Mouse (Mus musculus): ENCODE measurements at regions not wholly inside any gene's neighbourhood (a gene's known extent, or its start where the extent isn't known, plus 50 kb on each side); places are given as distances from the start of the nearest gene placed in this dataset.

- DNase-seq (ENCODE audit: low spot score in 2 of 2), result no peak
Observed at GRCm38 (mm10) chr8:34380615-34381014, 269.1 kb upstream of the Gm10131 start.

GRCm38 (mm10) chr8:34377154-34377553 is 265.6 kb upstream of the Gm10131 start:
- no peak for DNase-seq (ENCODE audit: low spot score in 2 of 2)

- DNase-seq (ENCODE audit: low spot score in 2 of 2), result no peak
Observed at GRCm38 (mm10) chr8:34374242-34374641, 262.7 kb upstream of the Gm10131 start.

- DNase-seq (ENCODE audit: low spot score in 2 of 2), result no peak
Observed at GRCm38 (mm10) chr8:34372666-34372980, 261.1 kb upstream of the Gm10131 start.

GRCm38 (mm10) chr8:34371973-34372665 is 260.6 kb upstream of the Gm10131 start:
- DNase-seq (ENCODE audit: low spot score in 2 of 2), result no peak

- DNase-seq (ENCODE audit: low spot score in 2 of 2), result no peak
Observed at GRCm38 (mm10) chr8:34371391-34371790, 259.9 kb upstream of the Gm10131 start.

GRCm38 (mm10) chr8:34368556-34368955 is 257.0 kb upstream of the Gm10131 start:
- no peak for DNase-seq (ENCODE audit: low spot score in 2 of 2)

GRCm38 (mm10) chr8:34364446-34365035 is 253.0 kb upstream of the Gm10131 start:
- no peak for DNase-seq (ENCODE audit: low spot score in 2 of 2)

GRCm38 (mm10) chr8:34363679-34364078 is 252.1 kb upstream of the Gm10131 start:
- no peak for DNase-seq (ENCODE audit: low spot score in 2 of 2)

- DNase-seq (ENCODE audit: low spot score in 2 of 2), result no peak
Observed at GRCm38 (mm10) chr8:34363131-34363530, 251.6 kb upstream of the Gm10131 start.

- DNase-seq (ENCODE audit: low spot score in 2 of 2), result no peak
Observed at GRCm38 (mm10) chr8:34361377-34361776, 249.8 kb upstream of the Gm10131 start.

GRCm38 (mm10) chr8:34359776-34360175 is 248.2 kb upstream of the Gm10131 start:
- DNase-seq (ENCODE audit: low spot score in 2 of 2), result no peak

- DNase-seq (ENCODE audit: low spot score in 2 of 2), result no peak
Observed at GRCm38 (mm10) chr8:34355059-34355458, 243.5 kb upstream of the Gm10131 start.

- no peak for DNase-seq (ENCODE audit: low spot score in 2 of 2)
Observed at GRCm38 (mm10) chr8:34353140-34353855, 241.8 kb upstream of the Gm10131 start.

GRCm38 (mm10) chr8:34334851-34335250 is 223.3 kb upstream of the Gm10131 start:
- DNase-seq (ENCODE audit: low spot score in 2 of 2), result no peak

- no peak for DNase-seq (ENCODE audit: low spot score in 2 of 2)
Observed at GRCm38 (mm10) chr8:34331673-34332072, 220.1 kb upstream of the Gm10131 start.

GRCm38 (mm10) chr8:34326614-34326965 is 215.1 kb upstream of the Gm10131 start:
- no peak for DNase-seq (ENCODE audit: low spot score in 2 of 2)

GRCm38 (mm10) chr8:34325841-34326613 is 214.5 kb upstream of the Gm10131 start:
- DNase-seq (ENCODE audit: low spot score in 2 of 2), result no peak

GRCm38 (mm10) chr8:34320158-34320587 is 208.6 kb upstream of the Gm10131 start:
- no peak for DNase-seq (ENCODE audit: low spot score in 2 of 2)

GRCm38 (mm10) chr8:34319719-34320118 is 208.2 kb upstream of the Gm10131 start:
- no peak for DNase-seq (ENCODE audit: low spot score in 2 of 2)

- no peak for DNase-seq (ENCODE audit: low spot score in 2 of 2)
Observed at GRCm38 (mm10) chr8:34315233-34315632, 203.7 kb upstream of the Gm10131 start.

All from urinary bladder, postnatal 36 days (tissue).